Mouse (Mus musculus) 3T3-L1 (cell line): ENCODE data around the gene Olfr643.
"Not testable (repeated sequence)": the region's sequence is repeated elsewhere in the genome, so short reads cannot be mapped to it uniquely, and the experiment has no call there.

Experiments
- DNase-seq: peaks from one replicate; pipeline ENCODE4 v3.0.0-alpha.2; 2015; ENCODE audit warnings: low read depth, low spot score

Olfr643 gene

GRCm38 (mm10) chr7:104018953-104019352 is 118.3 kb downstream of the Olfr643 start:
- DNase-seq: no peak

- no peak for DNase-seq
These were observed 120.0 kb downstream of the Olfr643 start, which contains the start of gene Olfr639 for GRCm38 (mm10) chr7:104017203-104017602. Gene Olfr639, minus strand, starts transcription at chr7:104017303.

DNA sequence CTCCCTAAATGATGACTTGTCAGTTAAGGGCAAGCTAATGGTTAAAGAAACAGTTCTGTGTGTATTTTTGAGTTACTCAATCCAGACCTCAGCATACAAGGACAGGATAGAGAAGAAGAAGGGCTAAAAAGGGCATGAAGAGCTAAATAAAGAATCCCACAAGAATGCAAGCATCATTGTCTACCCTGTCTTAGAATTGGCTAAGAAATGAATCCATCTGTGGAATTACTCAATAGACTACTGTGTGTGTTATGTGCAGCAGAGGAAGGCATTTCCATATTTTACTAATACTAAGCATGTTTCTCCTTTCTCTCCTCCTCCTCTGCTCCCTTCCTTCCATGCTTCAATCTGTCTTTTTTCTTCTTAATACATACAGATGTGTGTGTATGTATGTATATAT is 138.1 kb downstream of the Olfr643 start:
- DNase-seq: no peak

GRCm38 (mm10) chr7:103998446-103998845 is 138.8 kb downstream of the Olfr643 start, which contains the start of gene Olfr638:
Gene Olfr638, plus strand, starts transcription at chr7:103998746.
- no peak for DNase-seq

DNA sequence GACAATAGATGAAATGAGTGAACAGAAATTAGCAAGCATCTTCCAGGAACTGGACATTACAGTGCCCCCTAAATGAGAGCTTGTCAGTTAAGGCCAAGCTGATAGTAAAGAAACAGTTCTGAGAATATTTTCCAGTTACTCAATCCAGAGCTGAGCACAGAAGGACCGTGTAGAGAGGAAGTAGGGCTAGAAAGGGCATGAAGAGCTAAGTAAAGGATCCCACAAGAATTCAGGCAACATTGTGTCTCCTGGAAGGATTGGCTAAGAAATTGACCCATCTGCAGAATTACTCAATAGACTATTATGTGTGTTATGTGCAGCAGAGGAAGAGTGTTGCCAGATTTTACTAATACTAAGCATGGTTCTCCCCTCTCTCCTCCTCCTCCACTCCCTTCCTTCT is 165.4 kb downstream of the Olfr643 start:
- DNase-seq: no peak

DNA sequence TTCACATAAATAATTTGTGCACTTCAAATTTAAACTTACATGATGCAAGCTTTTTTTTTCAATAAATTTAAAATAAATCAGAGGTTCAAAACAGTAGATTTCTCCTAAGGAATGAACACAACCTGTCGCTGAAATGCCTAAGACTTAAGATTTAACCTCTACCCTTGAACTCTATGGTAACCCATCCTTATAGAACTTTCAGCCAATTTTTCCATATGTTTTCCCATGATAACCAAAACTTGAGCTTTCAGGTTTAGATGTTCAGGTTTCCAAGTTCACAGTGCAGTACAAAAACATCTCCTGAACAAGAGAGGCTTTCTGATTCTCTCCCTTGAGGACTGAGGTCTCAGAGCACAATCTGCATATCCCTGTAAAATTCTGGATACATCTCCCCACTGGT is 166.4 kb downstream of the Olfr643 start, which contains the start of gene Olfr635:
Gene Olfr635, plus strand, starts transcription at position 301 of the 400 bp plus-strand sequence.
- DNase-seq: no peak

- not testable (repeated sequence) for DNase-seq
These were observed 170.3 kb downstream of the Olfr643 start for GRCm38 (mm10) chr7:103966873-103967272.
